Mouse (Mus musculus) liver, embryonic 14.5 days (tissue): ENCODE results near the gene Kcng4. TPM values are rescaled to one million over a fixed set of nuclear protein-coding genes. Genes with fewer than 3 reads are reported as not detected.
A peak's percentile ranks its signal among the peaks of the same experiment; 100 is the strongest.

Experiments
- ATAC-seq: fragments of 200-750 bp; cut with Nextera tagmentation; 2 replicates; pipeline ENCODE4 v1.8.0; 2017; ENCODE audit warnings: moderate number of reproducible peaks, mild to moderate bottlenecking, moderate library complexity; ENCODE audit not compliant: insufficient read depth
- DNase-seq, 3 experiments: peaks; one replicate each; pipeline ENCODE4 v3.0.0-alpha.2; 2012 to 2013; ENCODE audit warnings: low read depth in 3 of 3, low spot score in 3 of 3
- H3K27ac ChIP-seq: fragments of 300-500 bp; sonication (generic); 2 replicates; pipeline ENCODE4 v1.5.1; 2014; ENCODE audit warnings: moderate library complexity, mild to moderate bottlenecking, control low read depth, inconsistent platforms
- H3K27me3 ChIP-seq: fragments of 300-500 bp; sonication (generic); 2 replicates; pipeline ENCODE4 v1.6.1; 2014; ENCODE audit warnings: mild to moderate bottlenecking, low read length, moderate library complexity; ENCODE audit not compliant: control insufficient read depth, insufficient read depth
- H3K36me3 ChIP-seq: fragments of 300-500 bp; sonication (generic); replicated peaks from 2 replicates; pipeline ENCODE4 v1.6.1; 2014; ENCODE audit warnings: low read depth; ENCODE audit not compliant: control insufficient read depth, insufficient read depth
- H3K4me1 ChIP-seq, 2 experiments: fragments of 200-500 bp in 1 of 2; fragments of 300-500 bp in 1 of 2; sonication (generic) in 1 of 2; replicated peaks; 2 replicates each; pipeline ENCODE4 v1.6.1; 2012 to 2014; ENCODE audit warnings: antibody characterized with exemption in 1 of 2, inconsistent platforms in 1 of 2, low read length in 1 of 2; ENCODE audit not compliant: control insufficient read depth in 2 of 2, insufficient read depth in 2 of 2
- H3K4me2 ChIP-seq: fragments of 300-500 bp; sonication (generic); 2 replicates; pipeline ENCODE4 v1.6.1; 2014; ENCODE audit warnings: low read depth, mild to moderate bottlenecking, control low read depth, moderate library complexity
- H3K4me3 ChIP-seq, 2 experiments: fragments of 200-500 bp in 1 of 2; fragments of 300-500 bp in 1 of 2; sonication (generic) in 1 of 2; 2 replicates each; pipeline ENCODE4 v1.5.1; 2012 to 2014; ENCODE audit warnings: low read depth in 2 of 2, low read length in 2 of 2, mild to moderate bottlenecking in 2 of 2, control low read depth in 1 of 2, inconsistent platforms in 1 of 2, moderate library complexity in 1 of 2; ENCODE audit not compliant: insufficient read depth in 1 of 2
- H3K9ac ChIP-seq: fragments of 300-500 bp; sonication (generic); replicated peaks from 2 replicates; pipeline ENCODE4 v1.6.1; 2014; ENCODE audit warnings: mild to moderate bottlenecking, control low read depth, moderate library complexity
- H3K9me3 ChIP-seq: fragments of 300-500 bp; sonication (generic); 2 replicates; pipeline ENCODE4 v1.6.1; 2016; ENCODE audit warnings: low read length, mixed read lengths; ENCODE audit not compliant: control insufficient read depth
- CTCF ChIP-seq: IDR thresholded peaks from 2 replicates; pipeline ENCODE4 v1.5.1; 2016; ENCODE audit warnings: antibody characterized with exemption, low read depth, control low read depth
- EP300 ChIP-seq: IDR thresholded peaks from 2 replicates; pipeline ENCODE4 v1.6.1; 2016; ENCODE audit warnings: antibody characterized with exemption, low read depth
- WGBS: fragments of 180-500 bp; shearing (Covaris S2); extraction: QIAGEN DNeasy Blood & Tissue Kit; methylation state at CpG from one replicate; pipeline ENCODE4 v1.1.7; 2014; ENCODE audit not compliant: insufficient replicate concordance; 5-methylcytosine and 5-hydroxymethylcytosine counted together
- polyA plus RNA-seq, 2 experiments: library from polyadenylated mRNA; depleted of rRNA in 1 of 2; stranded (reverse) in 1 of 2; unstranded in 1 of 2; fragments of >200 nt; fragmentation: Nextera tagmentation in 1 of 2; extraction: Ambion mirVana in 1 of 2; gene quantifications; 2 replicates each; pipeline versions ENCODE4 v1.2.1 to v1.2.3; 2012 to 2014

Kcng4 gene
- polyA plus RNA-seq (2012; rRNA removed) (not detected in 2 replicates), polyA plus RNA-seq (2014; fragmentation: Nextera tagmentation; extraction: Ambion mirVana) (not detected in 2 replicates)

DNA sequence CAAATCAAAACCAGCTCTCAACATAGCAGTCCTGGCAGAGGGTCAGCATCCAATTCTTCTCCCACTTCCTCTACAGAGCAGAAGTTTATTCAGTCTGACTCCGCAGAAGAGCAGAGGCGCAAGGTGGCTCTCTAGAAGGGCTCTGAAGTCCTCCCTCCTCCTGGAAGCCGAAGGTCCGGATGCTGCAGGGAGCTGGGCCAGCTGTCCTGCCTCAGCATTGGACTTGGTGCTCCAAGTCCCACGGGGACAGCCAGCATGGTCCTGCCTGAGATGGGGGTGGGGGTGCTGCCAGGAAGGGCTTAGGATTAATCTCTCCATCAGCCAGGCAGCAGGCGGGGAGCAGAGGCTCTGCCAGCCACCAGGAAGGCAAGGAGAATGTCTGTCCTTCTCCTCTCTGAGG lies at the start of gene Kcng4:
Kcng4 (minus strand) TSS at position 303 of the 400 bp plus-strand sequence.
- ATAC-seq (no peak), DNase-seq (no peak)
- Histone ChIP-seq H3K4me3 (no peak within 1 kb of the TSS), H3K36me3 (no peaks in the 10 kb centered on the region), H3K27me3 (peaks cover 12% of the 10 kb centered on the region), H3K27ac (no peak within 1 kb of the TSS), H3K4me2 (no peak within 1 kb of the TSS), H3K9ac (no peak within 1 kb of the TSS), H3K4me1 (no peaks in the 10 kb centered on the region), H3K9me3 (no peaks in the 10 kb centered on the region)
- WGBS: 26% methylated on average over 6 of the region's 6 CpGs
- TF ChIP-seq EP300 (no peak), CTCF (no peak)

DNA sequence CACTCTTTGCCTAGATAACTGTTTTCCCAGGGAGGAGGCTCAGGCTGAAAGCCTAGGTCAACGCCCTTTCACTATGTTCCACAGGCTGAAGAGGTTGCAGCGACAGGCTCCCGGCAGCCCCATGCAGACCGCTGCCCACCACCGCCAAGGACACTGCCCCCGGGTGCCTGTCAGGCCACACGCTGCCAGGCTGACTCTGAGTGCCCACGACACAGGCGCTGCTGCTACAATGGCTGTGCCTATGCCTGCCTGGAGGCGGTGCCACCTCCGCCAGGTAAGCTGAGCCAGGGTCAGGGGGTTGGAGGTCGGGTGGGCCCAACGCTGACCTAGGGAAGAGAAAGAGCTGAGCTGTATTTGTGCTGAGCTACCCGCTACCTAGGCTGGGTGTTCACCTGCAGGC lies 43.7 kb upstream of the Kcng4 start:
- no peaks in the 10 kb centered on the region for H3K4me1 ChIP-seq
- H3K27me3 ChIP-seq: no peaks in the 10 kb centered on the region
- no peak overlapping the region for H3K9ac ChIP-seq
- H3K27ac ChIP-seq: no peak overlapping the region
- no peak for TF ChIP-seq EP300
- TF ChIP-seq CTCF: no peak
- no peaks in the 10 kb centered on the region for H3K36me3 ChIP-seq
- no peaks in the 10 kb centered on the region for H3K9me3 ChIP-seq
- 58% methylated on average over 14 of the region's 14 CpGs for WGBS
- ATAC-seq: no peak
- no peak for DNase-seq
- H3K4me3 ChIP-seq: no peak overlapping the region
- H3K4me2 ChIP-seq: no peak overlapping the region

DNA sequence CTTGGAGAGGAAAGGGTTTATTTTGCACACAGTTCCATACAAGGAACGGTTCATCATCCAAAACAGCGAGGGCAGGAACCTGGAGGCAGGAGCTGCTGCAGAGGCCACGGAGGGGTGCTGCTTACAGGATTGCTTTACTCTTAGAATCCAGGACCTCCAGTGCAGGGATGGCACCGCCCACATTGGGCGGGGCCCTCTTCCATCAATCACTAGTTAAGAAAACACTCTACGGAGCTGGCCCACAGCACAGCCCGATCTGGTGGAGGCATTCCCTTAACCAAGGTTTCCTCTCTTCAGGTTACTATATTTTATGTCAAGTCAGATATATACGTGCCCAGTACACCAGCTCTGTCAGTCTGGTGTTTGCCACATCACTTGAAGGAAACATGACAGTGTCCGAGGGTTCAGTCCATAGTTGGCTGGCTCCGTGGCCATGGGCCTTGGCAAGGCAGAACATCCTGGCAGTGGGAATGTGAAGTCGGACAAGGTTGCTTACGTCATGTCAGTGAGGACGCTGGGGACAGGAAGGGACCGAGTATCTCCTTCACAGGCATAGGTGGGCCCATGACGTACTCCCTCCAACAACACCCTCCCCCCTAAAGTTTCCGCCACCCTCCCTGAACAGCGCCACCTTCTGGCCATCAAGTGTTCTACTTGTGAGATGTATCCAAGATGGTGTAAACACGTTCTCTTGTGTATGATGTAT lies 42.8 kb upstream of the Kcng4 start:
- H3K27me3 ChIP-seq: no peaks in the 10 kb centered on the region
- peak; percentile 44; the same call in 1 of the 2 replicates for ATAC-seq
- H3K9me3 ChIP-seq: no peaks in the 10 kb centered on the region
- H3K9ac ChIP-seq: no peak overlapping the region
- TF ChIP-seq EP300: no peak
- peak; percentile 75 for TF ChIP-seq CTCF
- H3K4me1 ChIP-seq: no peaks in the 10 kb centered on the region
- no peaks in the 10 kb centered on the region for H3K36me3 ChIP-seq
- peak in 2 of 3 experiments; percentile 38 to 43 for DNase-seq
- H3K4me3 ChIP-seq: peak overlapping the region in 1 of 2 experiments; percentile 26; a peak in 3 of 4 replicates
- H3K4me2 ChIP-seq: peak overlapping the region; percentile 50
- no peak overlapping the region for H3K27ac ChIP-seq
- WGBS: 7% methylated on average over 18 of the region's 18 CpGs

DNA sequence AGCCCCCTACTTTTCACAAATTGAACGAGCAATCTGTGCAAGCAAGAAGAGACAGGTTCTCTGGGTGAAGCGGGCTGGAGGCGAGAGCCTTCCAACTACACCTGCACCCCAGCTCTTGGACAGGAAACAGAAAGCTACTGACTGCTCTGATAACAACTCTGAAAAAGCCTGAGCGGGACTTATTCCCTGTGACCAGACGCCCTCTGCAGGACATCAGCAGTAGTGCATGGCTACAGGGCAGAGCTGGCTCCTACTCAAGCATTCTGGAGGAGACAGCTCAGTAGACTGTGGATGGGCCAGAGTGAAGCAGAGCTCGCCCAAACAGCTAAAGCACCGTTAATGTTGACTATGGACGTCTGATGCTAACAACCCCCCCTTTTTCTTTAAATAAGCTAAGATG lies 40.9 kb upstream of the Kcng4 start:
- H3K27ac ChIP-seq: no peak overlapping the region
- no peaks in the 10 kb centered on the region for H3K27me3 ChIP-seq
- DNase-seq: peak; percentile 57 to 64 (median 61)
- WGBS: 6% methylated on average over 8 of the region's 8 CpGs
- TF ChIP-seq EP300: no peak
- peak; percentile 92 for TF ChIP-seq CTCF
- no peak overlapping the region for H3K9ac ChIP-seq
- H3K4me3 ChIP-seq: no peak overlapping the region
- H3K9me3 ChIP-seq: no peaks in the 10 kb centered on the region
- ATAC-seq: no peak
- no peaks in the 10 kb centered on the region for H3K36me3 ChIP-seq
- no peaks in the 10 kb centered on the region for H3K4me1 ChIP-seq
- no peak overlapping the region for H3K4me2 ChIP-seq

DNA sequence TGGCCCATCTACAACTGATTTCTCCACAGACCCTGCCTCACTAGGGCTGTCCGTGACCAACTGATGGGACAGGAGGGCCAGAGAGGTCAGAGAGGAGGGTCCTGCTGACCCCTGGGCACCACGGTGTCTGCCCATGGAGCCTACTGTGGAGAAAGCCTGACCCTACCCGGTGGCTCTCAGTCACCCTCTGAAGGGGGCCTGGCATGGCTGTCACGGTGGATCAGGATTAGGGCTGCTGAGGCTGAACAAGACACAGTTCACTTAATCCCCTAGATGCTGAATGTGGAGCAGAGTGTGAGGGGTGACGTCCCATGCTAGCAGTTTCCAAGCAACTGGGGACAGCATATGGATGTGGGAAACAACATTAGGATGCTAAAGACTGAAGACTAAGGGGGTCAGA lies 40.0 kb upstream of the Kcng4 start:
- Histone ChIP-seq H3K36me3 (no peaks in the 10 kb centered on the region), H3K4me3 (no peak overlapping the region), H3K9me3 (no peaks in the 10 kb centered on the region), H3K27ac (no peak overlapping the region), H3K9ac (no peak overlapping the region), H3K4me2 (no peak overlapping the region), H3K4me1 (no peaks in the 10 kb centered on the region; a peak in 1 of 4 replicates), H3K27me3 (no peaks in the 10 kb centered on the region)
- ATAC-seq (no peak), DNase-seq (no peak)
- 69% methylated on average over 5 of the region's 5 CpGs for WGBS
- no peak for TF ChIP-seq CTCF
